In genomic region chr15:89144965-89145364, GRCm38 (mm10) we compare ENCODE assay signal across 23 mouse cellular contexts. TPM values are rescaled to one million over a fixed set of nuclear protein-coding genes. Genes with fewer than 3 reads are reported as not detected.
DNase-seq lines count a peak whose midpoint lies in the region; ATAC-seq and TF ChIP-seq lines count a peak whose summit lies in the region.
"Had no signal": no experiment of that assay in that cellular context is flagged by ENCODE, and none has a peak within 500 bp of the region (broad histone marks: within the 10 kb centered on the region; RNA-seq: fewer than 3 reads in every experiment).

No protein-coding gene starts in this region.

- TF ChIP-seq CTCF in midbrain, postnatal 0 days (IDR thresholded peaks at IDR 0.05), result no peak

- H3K4me1 ChIP-seq in hindbrain, embryonic 13.5 days (replicated peaks), result peaks cover 52% of the 10 kb centered on the region
- H3K4me1 ChIP-seq in hindbrain, embryonic 10.5 days (replicated peaks), result peaks cover 68% of the 10 kb centered on the region
- peaks cover 27% of the 10 kb centered on the region for H3K4me1 ChIP-seq in midbrain, postnatal 0 days (ENCODE audit: insufficient read depth, low read length)

- DNase-seq in hindbrain, embryonic 10.5 days (ENCODE audit: low spot score), result no peak
- peak; percentile 29 for DNase-seq in A20 (ENCODE audit: low read depth, low spot score)
- no peak for DNase-seq in cerebellum, adult 11 months
- no peak for DNase-seq in midbrain, postnatal 0 days (ENCODE audit: low spot score)
- DNase-seq: adrenal gland, adult 2 months; adrenal gland, postnatal 10 days; adrenal gland, postnatal 25 days; cerebellum, adult 18-20 months; cerebellum, adult 8-10 months; cerebellum, adult 9-11 months; cerebellum, postnatal 14 days; cerebellum, postnatal 36 days; embryo, embryonic 11 days had no signal

- no peaks in the 10 kb centered on the region for H3K9me3 ChIP-seq in hindbrain, embryonic 13.5 days
- H3K9me3 ChIP-seq in hindbrain, embryonic 10.5 days, result no peaks in the 10 kb centered on the region
- no peaks in the 10 kb centered on the region for H3K9me3 ChIP-seq in midbrain, postnatal 0 days (ENCODE audit: low read length)
- H3K9me3 ChIP-seq: embryonic facial prominence, embryonic 13.5 days; embryonic facial prominence, embryonic 15.5 days; forebrain, embryonic 10.5 days; forebrain, embryonic 12.5 days had no signal

- H3K27ac ChIP-seq in hindbrain, embryonic 13.5 days, result 0 out of 2 replicates have a peak overlapping the region, but pooled peaks have one; percentile 12
- no peak overlapping the region for H3K27ac ChIP-seq in hindbrain, embryonic 10.5 days
- H3K27ac ChIP-seq in midbrain, postnatal 0 days (ENCODE audit: low read depth, low read length), result no peak overlapping the region
- H3K27ac ChIP-seq: embryonic facial prominence, embryonic 13.5 days; embryonic facial prominence, embryonic 15.5 days; forebrain, embryonic 10.5 days; forebrain, embryonic 12.5 days had no signal

- 94% methylated on average over 11 of the region's 11 CpGs for WGBS in hindbrain, embryonic 13.5 days
- 91% methylated on average over 11 of the region's 11 CpGs for WGBS in hindbrain, embryonic 10.5 days
- WGBS in midbrain, postnatal 0 days, result 91% methylated on average over 11 of the region's 11 CpGs

- no peak overlapping the region for H3K4me2 ChIP-seq in hindbrain, embryonic 13.5 days
- no peak overlapping the region for H3K4me2 ChIP-seq in midbrain, postnatal 0 days (ENCODE audit: low read depth, low read length, poor library complexity, severe bottlenecking)
- H3K4me2 ChIP-seq: embryonic facial prominence, embryonic 13.5 days; embryonic facial prominence, embryonic 15.5 days; forebrain, embryonic 12.5 days had no signal

- no peak for ATAC-seq in hindbrain, embryonic 13.5 days (ENCODE audit: low FRiP score)
- no peak for ATAC-seq in midbrain, postnatal 0 days (ENCODE audit: low FRiP score)
- ATAC-seq: forebrain, embryonic 14.5 days; forebrain, embryonic 16.5 days had no signal

- H3K27me3 ChIP-seq in hindbrain, embryonic 13.5 days, result peaks cover 17% of the 10 kb centered on the region
- H3K27me3 ChIP-seq in hindbrain, embryonic 10.5 days (ENCODE audit: insufficient read depth, poor library complexity, severe bottlenecking), result peaks cover 70% of the 10 kb centered on the region
- H3K27me3 ChIP-seq in midbrain, postnatal 0 days (ENCODE audit: insufficient read depth, low read length), result no peaks in the 10 kb centered on the region

- peaks cover 35% of the 10 kb centered on the region for H3K36me3 ChIP-seq in hindbrain, embryonic 13.5 days
- peaks cover 46% of the 10 kb centered on the region for H3K36me3 ChIP-seq in hindbrain, embryonic 10.5 days
- no peaks in the 10 kb centered on the region for H3K36me3 ChIP-seq in midbrain, postnatal 0 days (ENCODE audit: insufficient read depth, low read length)
- H3K36me3 ChIP-seq: embryonic facial prominence, embryonic 13.5 days; embryonic facial prominence, embryonic 15.5 days had no signal

- no peak overlapping the region for H3K4me3 ChIP-seq in hindbrain, embryonic 13.5 days
- H3K4me3 ChIP-seq in hindbrain, embryonic 10.5 days, result no peak overlapping the region
- no peak overlapping the region for H3K4me3 ChIP-seq in midbrain, postnatal 0 days (ENCODE audit: low read depth, low read length)
- H3K4me3 ChIP-seq: embryonic facial prominence, embryonic 13.5 days; embryonic facial prominence, embryonic 15.5 days; erythroblast, embryonic 14.5 days; forebrain, embryonic 10.5 days; forebrain, embryonic 12.5 days had no signal

- H3K9ac ChIP-seq in hindbrain, embryonic 13.5 days, result peak overlapping the region; percentile 93; the same call in 1 of the 2 replicates
- H3K9ac ChIP-seq in midbrain, postnatal 0 days (replicated peaks; ENCODE audit: low read length, poor library complexity, severe bottlenecking), result no peak overlapping the region
- H3K9ac ChIP-seq: embryonic facial prominence, embryonic 13.5 days; embryonic facial prominence, embryonic 15.5 days; forebrain, embryonic 12.5 days had no signal

RNA-seq across cellular contexts. Expression of gene Mapk12, which starts 4.5 kb away (rescaled TPM):
- 5.9 and 7.1 TPM in 2 replicates for polyA plus RNA-seq in hindbrain, embryonic 13.5 days (2015; fragmentation: Nextera tagmentation; extraction: Ambion mirVana)
- 23.7 and 28.5 TPM in 2 replicates for polyA plus RNA-seq in hindbrain, embryonic 10.5 days (2016; fragmentation: Nextera tagmentation; extraction: Ambion mirVana)
- 1.5 and 4.7 TPM in 2 replicates for total RNA-seq in midbrain, postnatal 0 days (2014; rRNA removed)
- 2.0 and 3.2 TPM in 2 replicates for polyA plus RNA-seq in midbrain, postnatal 0 days (2015; fragmentation: Nextera tagmentation; extraction: Ambion mirVana)
- total RNA-seq: common myeloid progenitor, adult 5-6 weeks; MEL had no signal

RNA-seq across cellular contexts. Expression of gene Mapk11, which starts 4.5 kb away (rescaled TPM):
- 36.1 and 36.5 TPM in 2 replicates for polyA plus RNA-seq in hindbrain, embryonic 13.5 days (2015; fragmentation: Nextera tagmentation; extraction: Ambion mirVana)
- 34.9 and 46.6 TPM in 2 replicates for polyA plus RNA-seq in hindbrain, embryonic 10.5 days (2016; fragmentation: Nextera tagmentation; extraction: Ambion mirVana)
- 26.9 and 34.8 TPM in 2 replicates for total RNA-seq in midbrain, postnatal 0 days (2014; rRNA removed)
- polyA plus RNA-seq in midbrain, postnatal 0 days (2015; fragmentation: Nextera tagmentation; extraction: Ambion mirVana), result 18.9 and 19.3 TPM in 2 replicates
- polyA plus RNA-seq: erythroblast, embryonic 14.5 days had no signal

RNA-seq across cellular contexts. Expression of gene Hdac10, which starts 16.5 kb away (rescaled TPM):
- 24.3 and 24.5 TPM in 2 replicates for polyA plus RNA-seq in hindbrain, embryonic 13.5 days (2015; fragmentation: Nextera tagmentation; extraction: Ambion mirVana)
- polyA plus RNA-seq in hindbrain, embryonic 10.5 days (2016; fragmentation: Nextera tagmentation; extraction: Ambion mirVana), result 16.4 and 18.5 TPM in 2 replicates
- total RNA-seq in midbrain, postnatal 0 days (2014; rRNA removed), result 24.4 and 26.4 TPM in 2 replicates
- 24.5 and 25.6 TPM in 2 replicates for polyA plus RNA-seq in midbrain, postnatal 0 days (2015; fragmentation: Nextera tagmentation; extraction: Ambion mirVana)

RNA-seq across cellular contexts. Expression of gene Tubgcp6, which starts 22.1 kb away (rescaled TPM):
- polyA plus RNA-seq in hindbrain, embryonic 13.5 days (2015; fragmentation: Nextera tagmentation; extraction: Ambion mirVana), result 17.5 and 18.9 TPM in 2 replicates
- 23.7 and 26.0 TPM in 2 replicates for polyA plus RNA-seq in hindbrain, embryonic 10.5 days (2016; fragmentation: Nextera tagmentation; extraction: Ambion mirVana)
- 46.1 and 68.0 TPM in 2 replicates for total RNA-seq in midbrain, postnatal 0 days (2014; rRNA removed)
- 10.8 and 11.0 TPM in 2 replicates for polyA plus RNA-seq in midbrain, postnatal 0 days (2015; fragmentation: Nextera tagmentation; extraction: Ambion mirVana)

RNA-seq across cellular contexts. Expression of gene Plxnb2, which starts 35.6 kb away (rescaled TPM):
- 99.2 and 104 TPM in 2 replicates for polyA plus RNA-seq in hindbrain, embryonic 13.5 days (2015; fragmentation: Nextera tagmentation; extraction: Ambion mirVana)
- polyA plus RNA-seq in hindbrain, embryonic 10.5 days (2016; fragmentation: Nextera tagmentation; extraction: Ambion mirVana), result 133 and 155 TPM in 2 replicates
- 153 and 199 TPM in 2 replicates for total RNA-seq in midbrain, postnatal 0 days (2014; rRNA removed)
- polyA plus RNA-seq in midbrain, postnatal 0 days (2015; fragmentation: Nextera tagmentation; extraction: Ambion mirVana), result 46.8 and 50.4 TPM in 2 replicates
